16 mouse cellular contexts compared by ENCODE assay signal in the genomic region with DNA sequence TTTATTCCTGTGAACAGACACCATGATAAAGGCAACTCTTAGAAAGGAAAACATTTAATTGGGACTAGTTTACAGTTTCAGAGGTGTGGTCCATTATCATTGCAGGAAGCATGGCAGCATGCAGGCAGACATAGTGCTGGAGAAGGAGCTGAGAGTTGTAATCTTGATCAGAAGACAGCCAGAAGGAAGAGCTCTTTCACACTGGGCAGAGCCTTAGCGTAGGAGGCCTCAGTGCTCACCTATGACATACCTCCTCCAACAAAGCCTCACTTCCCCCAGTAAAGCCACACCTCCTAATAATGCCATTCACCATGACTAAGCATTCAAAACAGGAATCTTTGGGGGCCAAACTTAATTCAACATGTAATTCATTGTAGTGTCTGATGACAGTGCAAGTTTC. TPM values are rescaled to one million over a fixed set of nuclear protein-coding genes. Genes with fewer than 3 reads are reported as not detected.
DNase-seq lines count a peak whose midpoint lies in the region; ATAC-seq and TF ChIP-seq lines count a peak whose summit lies in the region.
"Had no signal": no experiment of that assay in that cellular context is flagged by ENCODE, and none has a peak within 500 bp of the region (broad histone marks: within the 10 kb centered on the region; RNA-seq: fewer than 3 reads in every experiment).

No protein-coding gene starts in this region.

- no peak overlapping the region for H3K9ac ChIP-seq in ES-E14 (ENCODE audit: insufficient read depth, low read depth, low read length, poor library complexity, severe bottlenecking)
- H3K9ac ChIP-seq in liver, embryonic 14.5 days (replicated peaks), result no peak overlapping the region
- H3K9ac ChIP-seq: embryonic facial prominence, embryonic 13.5 days; limb, embryonic 15.5 days had no signal

- peaks cover 4% of the 10 kb centered on the region for H3K36me3 ChIP-seq in ES-E14 (ENCODE audit: control insufficient read depth, insufficient read depth, low read length, poor library complexity, severe bottlenecking)
- peaks cover 5% of the 10 kb centered on the region for H3K36me3 ChIP-seq in liver, embryonic 14.5 days (replicated peaks; ENCODE audit: control insufficient read depth, insufficient read depth, low read depth)

- DNase-seq in ES-E14 (ENCODE audit: low read depth, low spot score) (no peak), MEL-GATA-1-ER (ENCODE audit: extremely low read depth, low read depth) (peak; percentile 54)
- peak in 1 of 3 experiments; percentile 14 for DNase-seq in liver, embryonic 14.5 days (ENCODE audit: low read depth in 3 of 3, low spot score in 3 of 3)
- DNase-seq in kidney, postnatal 4 days, result no peak
- DNase-seq in frontal cortex, adult 2 months (ENCODE audit: extremely low spot score in 1 of 2, low spot score in 1 of 2), result no peak
- no peak for DNase-seq in ovary, postnatal 14 days (ENCODE audit: low spot score)
- no peak for DNase-seq in left cerebral cortex, postnatal 36 days (ENCODE audit: low spot score in 2 of 2)
- DNase-seq: cerebellum, postnatal 10 days; heart, postnatal 4 days; kidney, adult 11 months; lung, postnatal 10 days; thymus, adult 18-20 months had no signal

- TF ChIP-seq EP300 in liver, embryonic 14.5 days (IDR thresholded peaks at IDR 0.05; ENCODE audit: low read depth), result peak; percentile 34

- in situ Hi-C loops in ES-E14 (cut with MboI; ENCODE audit: low sequenced_read_pairs in 2 of 2, unreplicated experiment in 2 of 2), result no loop called here

- no peaks in the 10 kb centered on the region for H3K4me1 ChIP-seq in ES-E14 (ENCODE audit: control insufficient read depth in 2 of 2, insufficient read depth in 2 of 2, low read length in 2 of 2, poor library complexity in 1 of 2)
- H3K4me1 ChIP-seq in liver, embryonic 14.5 days (replicated peaks; ENCODE audit: control insufficient read depth in 2 of 2, insufficient read depth in 2 of 2, low read length in 1 of 2), result peaks cover 18 to 20% of the 10 kb centered on the region in 2 experiments
- H3K4me1 ChIP-seq: embryonic facial prominence, embryonic 13.5 days; limb, embryonic 15.5 days had no signal

- intact Hi-C loops in left cerebral cortex, postnatal 36 days (cut with DNase I), result no loop called here

- no peak overlapping the region for H3K4me2 ChIP-seq in liver, embryonic 14.5 days (ENCODE audit: low read depth)
- H3K4me2 ChIP-seq: embryonic facial prominence, embryonic 13.5 days; limb, embryonic 15.5 days had no signal

- 13% methylated on average over 1 of the region's 1 CpGs for WGBS in liver, embryonic 14.5 days (ENCODE audit: insufficient replicate concordance)

- H3K27ac ChIP-seq in ES-E14 (ENCODE audit: insufficient read depth, low read depth, low read length, poor library complexity, severe bottlenecking), result no peak overlapping the region
- no peak overlapping the region; the same call in 1 of the 2 replicates for H3K27ac ChIP-seq in liver, embryonic 14.5 days
- H3K27ac ChIP-seq: embryonic facial prominence, embryonic 13.5 days; limb, embryonic 15.5 days had no signal

- no peaks in the 10 kb centered on the region for H3K9me3 ChIP-seq in ES-E14 (ENCODE audit: control insufficient read depth, insufficient read depth, low read depth, low read length)
- H3K9me3 ChIP-seq in liver, embryonic 14.5 days (ENCODE audit: control insufficient read depth, low read length), result no peaks in the 10 kb centered on the region
- H3K9me3 ChIP-seq: embryonic facial prominence, embryonic 13.5 days; limb, embryonic 15.5 days had no signal

- ATAC-seq in erythroid progenitor cell, adult 5-6 weeks (replicated peaks; ENCODE audit: low FRiP score, poor library complexity, severe bottlenecking), result peak; percentile 57
- peak; percentile 85 for ATAC-seq in liver, embryonic 14.5 days (ENCODE audit: insufficient read depth)
- ATAC-seq: forebrain, embryonic 16.5 days had no signal

- no peaks in the 10 kb centered on the region for H3K27me3 ChIP-seq in liver, embryonic 14.5 days (ENCODE audit: control insufficient read depth, insufficient read depth, low read length)
- H3K27me3 ChIP-seq: embryonic facial prominence, embryonic 13.5 days; limb, embryonic 15.5 days had no signal

- TF ChIP-seq CTCF in liver, embryonic 14.5 days (IDR thresholded peaks at IDR 0.05; ENCODE audit: low read depth), result no peak

- no peak overlapping the region for H3K4me3 ChIP-seq in ES-E14 (ENCODE audit: insufficient read depth in 1 of 2, low read depth in 1 of 2, low read length in 2 of 2, poor library complexity in 1 of 2, severe bottlenecking in 1 of 2)
- H3K4me3 ChIP-seq in liver, embryonic 14.5 days (ENCODE audit: insufficient read depth in 1 of 2, low read depth in 2 of 2, low read length in 2 of 2), result no peak overlapping the region
- H3K4me3 ChIP-seq: embryonic facial prominence, embryonic 13.5 days; limb, embryonic 15.5 days had no signal

TF ChIP-seq in ES-E14, 5 proteins besides CTCF, POLR2A, EP300 and RAD21:
- no peak for TF ChIP-seq ZNF384 (IDR thresholded peaks at IDR 0.05; ENCODE audit: low read depth, low read length)
- peak; percentile 48; the same call in 1 of the 2 replicates for TF ChIP-seq MAFK (IDR thresholded peaks at IDR 0.05; ENCODE audit: insufficient read depth, low read depth, low read length)

RNA-seq across cellular contexts. Expression of a gene that starts 40.5 kb away (rescaled TPM):
- 16.1 and 22.6 TPM in 2 replicates for total RNA-seq in ES-E14 (2012; rRNA removed)
- 36.4 and 39.0 TPM in 2 replicates for total RNA-seq in erythroid progenitor cell, adult 5-6 weeks (2015; ENCODE audit: low replicate concordance)
- 33.7 and 44.5 TPM in 2 replicates for total RNA-seq in erythroid progenitor cell, adult 5-6 weeks (2017; ENCODE audit: low replicate concordance)
- polyA plus RNA-seq in liver, embryonic 14.5 days (2012; rRNA removed), result 5.0 and 9.3 TPM in 2 replicates
- 19.5 and 22.3 TPM in 2 replicates for polyA plus RNA-seq in liver, embryonic 14.5 days (2014; fragmentation: Nextera tagmentation; extraction: Ambion mirVana)
- polyA plus RNA-seq in frontal cortex, adult 2 months (2012; rRNA removed), result 47.9 and 57.6 TPM in 2 replicates
- total RNA-seq in left cerebral cortex, postnatal 36 days (2021), result 10 to 100 TPM; 78.6 to 93.0 TPM

RNA-seq across cellular contexts. Expression of a gene that starts 40.8 kb away (rescaled TPM):
- total RNA-seq in ES-E14 (2012; rRNA removed), result 675 and 766 TPM in 2 replicates
- total RNA-seq in erythroid progenitor cell, adult 5-6 weeks (2015; ENCODE audit: low replicate concordance), result 209 and 226 TPM in 2 replicates
- total RNA-seq in erythroid progenitor cell, adult 5-6 weeks (2017; ENCODE audit: low replicate concordance), result 67.2 and 104 TPM in 2 replicates
- polyA plus RNA-seq in liver, embryonic 14.5 days (2012; rRNA removed), result 329 and 342 TPM in 2 replicates
- polyA plus RNA-seq in liver, embryonic 14.5 days (2014; fragmentation: Nextera tagmentation; extraction: Ambion mirVana), result 689 and 747 TPM in 2 replicates
- 1,071 and 1,074 TPM in 2 replicates for polyA plus RNA-seq in frontal cortex, adult 2 months (2012; rRNA removed)
- total RNA-seq in left cerebral cortex, postnatal 36 days (2021), result 100 to 1,000 TPM; 660 to 714 TPM
